Mouse (Mus musculus): ENCODE results near the gene Olfr419. TPM values are rescaled to one million over a fixed set of nuclear protein-coding genes. Genes with fewer than 3 reads are reported as not detected.

Gene Olfr419
- not detected in 2 replicates for polyA plus RNA-seq (2011; ENCODE audit: insufficient read depth, insufficient read length, low replicate concordance, missing spikeins)

DNA sequence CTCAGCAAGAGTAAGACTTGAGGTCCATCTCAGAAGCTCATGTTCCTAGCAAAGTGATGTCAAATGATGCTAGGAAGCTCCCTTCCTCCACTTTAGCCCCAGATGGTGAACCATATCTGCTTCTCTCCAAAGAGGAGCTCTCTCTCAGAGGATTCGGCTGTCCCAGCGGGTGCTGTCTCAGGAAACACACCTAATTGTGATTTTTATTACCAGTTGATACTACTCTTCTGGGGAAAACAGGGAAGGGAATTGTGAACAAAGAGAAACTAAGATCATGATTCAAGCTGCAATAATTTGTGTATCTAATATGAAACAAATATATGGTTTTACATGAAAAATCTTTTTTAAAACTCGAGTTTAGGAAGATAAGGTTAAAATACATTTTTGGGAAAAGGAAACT lies at the start of gene Olfr419:
Gene Olfr419, minus strand, starts transcription at position 101 of the 400 bp plus-strand sequence.
- 83% methylated on average over 3 of the region's 3 CpGs for WGBS
- Histone ChIP-seq H3K27ac (ENCODE audit: control insufficient read depth, insufficient read depth, low read depth, low read length, poor library complexity) (no peak within 1 kb of the TSS), H3K4me1 (ENCODE audit: control insufficient read depth, insufficient read depth, low read length) (no peaks in the 10 kb centered on the region), H3K4me3 (replicated peaks; ENCODE audit: control insufficient read depth, low read depth, low read length) (no peak within 1 kb of the TSS)
- TF ChIP-seq POLR2A (IDR thresholded peaks at IDR 0.05; ENCODE audit: borderline replicate concordance, control insufficient read depth, low read depth, low read length), result no peak
- no peak for TF ChIP-seq CTCF (IDR thresholded peaks at IDR 0.05; ENCODE audit: control insufficient read depth, insufficient read depth, low read length)

DNA sequence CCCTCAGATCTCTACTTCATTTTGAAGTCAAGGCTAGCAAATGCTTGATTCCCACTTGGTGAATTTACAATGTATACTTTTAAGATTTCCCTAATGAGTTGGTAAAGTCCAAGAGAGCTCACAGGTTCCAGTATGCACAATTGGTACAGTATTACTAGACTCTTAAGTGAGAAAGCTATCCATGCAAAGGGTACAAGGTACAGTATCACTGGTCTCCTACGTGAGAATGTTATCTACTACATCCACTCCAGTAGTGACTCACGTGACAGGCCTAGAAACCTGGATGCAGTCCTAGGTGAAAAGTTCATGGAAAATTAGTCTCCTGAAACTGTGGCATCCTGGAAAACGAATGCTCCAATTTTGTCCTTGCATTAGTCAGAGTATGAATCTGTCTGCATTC lies 18.8 kb upstream of the Olfr419 start:
- no peak for TF ChIP-seq CTCF (IDR thresholded peaks at IDR 0.05; ENCODE audit: control insufficient read depth, insufficient read depth, low read length)
- no peak for TF ChIP-seq POLR2A (IDR thresholded peaks at IDR 0.05; ENCODE audit: borderline replicate concordance, control insufficient read depth, low read depth, low read length)
- H3K4me1 ChIP-seq (ENCODE audit: control insufficient read depth, insufficient read depth, low read length), result no peaks in the 10 kb centered on the region
- H3K27ac ChIP-seq (ENCODE audit: control insufficient read depth, insufficient read depth, low read depth, low read length, poor library complexity), result no peak overlapping the region
- no peak overlapping the region for H3K4me3 ChIP-seq (replicated peaks; ENCODE audit: control insufficient read depth, low read depth, low read length)
- WGBS, result 75% methylated on average over 3 of the region's 3 CpGs

DNA sequence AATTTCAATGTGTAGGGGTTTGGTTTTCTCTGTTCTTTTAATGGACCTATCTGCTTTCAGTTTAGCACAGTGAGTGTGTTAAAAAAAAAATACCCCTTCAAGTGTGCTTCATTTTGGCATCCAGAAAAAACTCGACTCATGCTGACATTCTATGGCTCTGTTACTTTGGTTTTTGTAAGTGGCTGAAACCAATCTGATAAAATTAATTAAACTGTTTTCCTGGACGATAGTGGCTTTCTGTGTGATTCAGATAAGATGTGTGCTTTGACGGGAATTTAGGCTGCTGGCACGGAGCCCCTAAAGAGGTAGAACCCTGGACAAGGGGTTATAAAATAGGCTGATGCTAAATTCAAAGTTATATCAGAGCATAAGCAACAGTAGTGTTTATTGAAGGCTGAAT lies 17.3 kb upstream of the Olfr419 start:
- Histone ChIP-seq H3K27ac (ENCODE audit: control insufficient read depth, insufficient read depth, low read depth, low read length, poor library complexity) (no peak overlapping the region), H3K4me1 (ENCODE audit: control insufficient read depth, insufficient read depth, low read length) (no peaks in the 10 kb centered on the region), H3K4me3 (replicated peaks; ENCODE audit: control insufficient read depth, low read depth, low read length) (no peak overlapping the region)
- TF ChIP-seq POLR2A (IDR thresholded peaks at IDR 0.05; ENCODE audit: borderline replicate concordance, control insufficient read depth, low read depth, low read length) (no peak), CTCF (IDR thresholded peaks at IDR 0.05; ENCODE audit: control insufficient read depth, insufficient read depth, low read length) (no peak)
- 23% methylated on average over 4 of the region's 4 CpGs for WGBS

DNA sequence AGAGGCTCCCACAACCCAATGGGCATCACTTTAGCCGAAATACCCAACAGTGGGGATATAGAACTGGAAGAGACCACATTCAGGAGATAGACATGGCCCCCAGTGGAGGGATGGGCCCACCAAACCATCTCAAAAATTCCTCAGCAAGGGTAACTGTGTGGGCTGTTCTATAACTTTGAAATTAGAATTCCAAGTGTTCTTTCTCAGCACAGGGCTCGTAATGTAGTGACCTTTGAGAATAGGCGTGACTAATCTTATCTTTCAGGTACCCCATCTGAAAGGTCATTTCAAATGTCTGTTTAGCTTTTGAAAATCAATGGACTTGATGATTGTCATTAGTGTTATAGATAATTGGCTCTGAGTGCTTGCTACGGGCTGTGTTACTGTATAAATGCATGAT lies 16.0 kb upstream of the Olfr419 start:
- WGBS, result 85% methylated on average over 4 of the region's 4 CpGs
- TF ChIP-seq CTCF (IDR thresholded peaks at IDR 0.05; ENCODE audit: control insufficient read depth, insufficient read depth, low read length) (no peak), POLR2A (IDR thresholded peaks at IDR 0.05; ENCODE audit: borderline replicate concordance, control insufficient read depth, low read depth, low read length) (no peak)
- no peaks in the 10 kb centered on the region for H3K4me1 ChIP-seq (ENCODE audit: control insufficient read depth, insufficient read depth, low read length)
- no peak overlapping the region for H3K27ac ChIP-seq (ENCODE audit: control insufficient read depth, insufficient read depth, low read depth, low read length, poor library complexity)
- H3K4me3 ChIP-seq (replicated peaks; ENCODE audit: control insufficient read depth, low read depth, low read length), result no peak overlapping the region

DNA sequence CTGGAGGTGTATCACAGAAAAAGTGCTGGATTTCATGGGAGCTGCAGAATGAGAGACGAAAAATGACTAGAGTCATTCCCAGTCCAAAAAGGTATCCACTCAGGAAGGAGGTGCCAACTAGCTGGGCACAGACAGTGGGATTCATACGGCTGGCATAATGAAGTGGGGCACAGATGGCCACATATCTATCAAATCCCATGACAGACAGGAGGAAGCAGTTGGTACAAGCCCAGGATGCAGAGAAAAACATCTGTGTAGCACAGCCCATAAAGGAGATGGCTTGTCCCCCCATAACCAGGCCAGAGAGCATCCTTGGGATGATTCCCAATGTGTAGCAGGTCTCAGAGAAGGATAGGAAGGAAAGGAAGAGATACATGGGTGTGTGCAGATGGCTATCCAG lies 1.5 kb downstream of the Olfr419 start:
- 84% methylated on average over 2 of the region's 2 CpGs for WGBS
- H3K4me3 ChIP-seq (replicated peaks; ENCODE audit: control insufficient read depth, low read depth, low read length), result no peak overlapping the region
- no peaks in the 10 kb centered on the region for H3K4me1 ChIP-seq (ENCODE audit: control insufficient read depth, insufficient read depth, low read length)
- H3K27ac ChIP-seq (ENCODE audit: control insufficient read depth, insufficient read depth, low read depth, low read length, poor library complexity), result no peak overlapping the region
- TF ChIP-seq CTCF (IDR thresholded peaks at IDR 0.05; ENCODE audit: control insufficient read depth, insufficient read depth, low read length), result no peak

DNA sequence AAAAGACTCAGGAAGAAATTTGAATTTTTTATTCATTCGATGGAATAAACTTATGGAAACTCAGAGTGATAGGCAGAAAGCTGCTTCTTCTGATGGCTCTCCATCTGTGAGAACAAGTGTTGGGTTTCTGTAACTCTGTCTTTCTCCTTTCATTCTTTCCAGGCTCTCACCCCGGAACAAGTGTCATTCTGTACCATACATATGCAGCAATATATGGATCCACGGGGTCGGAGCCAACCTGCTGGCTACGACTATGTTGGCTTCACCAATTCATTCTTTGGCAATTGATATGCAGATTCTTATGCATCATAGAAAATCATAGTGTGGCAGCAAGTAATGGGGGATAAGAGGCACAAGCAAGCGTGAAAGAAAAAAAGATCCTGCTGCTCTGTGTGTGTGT lies 4.7 kb downstream of the Olfr419 start:
- no peak for TF ChIP-seq CTCF (IDR thresholded peaks at IDR 0.05; ENCODE audit: control insufficient read depth, insufficient read depth, low read length)
- TF ChIP-seq POLR2A (IDR thresholded peaks at IDR 0.05; ENCODE audit: borderline replicate concordance, control insufficient read depth, low read depth, low read length), result no peak
- 93% methylated on average over 6 of the region's 6 CpGs for WGBS
- H3K27ac ChIP-seq (ENCODE audit: control insufficient read depth, insufficient read depth, low read depth, low read length, poor library complexity), result no peak overlapping the region
- H3K4me3 ChIP-seq (replicated peaks; ENCODE audit: control insufficient read depth, low read depth, low read length), result no peak overlapping the region
- no peaks in the 10 kb centered on the region for H3K4me1 ChIP-seq (ENCODE audit: control insufficient read depth, insufficient read depth, low read length)

DNA sequence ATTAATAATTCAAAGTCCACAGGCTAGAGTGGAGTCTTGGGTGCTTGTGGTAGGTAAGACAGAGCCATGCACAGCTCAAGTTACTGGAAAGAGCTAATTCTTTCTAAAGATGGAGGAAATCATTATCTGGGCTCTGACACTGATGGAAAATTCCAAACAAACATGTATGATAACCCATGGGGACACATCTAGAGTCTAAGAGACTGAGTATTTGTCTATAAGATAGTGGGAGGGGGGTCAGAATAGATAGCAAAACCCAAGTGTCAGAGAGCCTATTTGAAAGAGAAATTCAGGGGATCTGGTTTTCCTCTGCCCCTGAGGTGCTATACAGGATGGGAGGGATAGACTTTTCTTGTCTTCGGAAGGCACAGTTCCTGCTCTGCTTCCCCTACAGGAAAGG lies 5.8 kb downstream of the Olfr419 start:
- no peak for TF ChIP-seq POLR2A (IDR thresholded peaks at IDR 0.05; ENCODE audit: borderline replicate concordance, control insufficient read depth, low read depth, low read length)
- no peak for TF ChIP-seq CTCF (IDR thresholded peaks at IDR 0.05; ENCODE audit: control insufficient read depth, insufficient read depth, low read length)
- H3K4me1 ChIP-seq (ENCODE audit: control insufficient read depth, insufficient read depth, low read length), result no peaks in the 10 kb centered on the region
- WGBS, result 88% methylated on average over 1 of the region's 1 CpGs
- no peak overlapping the region for H3K27ac ChIP-seq (ENCODE audit: control insufficient read depth, insufficient read depth, low read depth, low read length, poor library complexity)
- H3K4me3 ChIP-seq (replicated peaks; ENCODE audit: control insufficient read depth, low read depth, low read length), result no peak overlapping the region

DNA sequence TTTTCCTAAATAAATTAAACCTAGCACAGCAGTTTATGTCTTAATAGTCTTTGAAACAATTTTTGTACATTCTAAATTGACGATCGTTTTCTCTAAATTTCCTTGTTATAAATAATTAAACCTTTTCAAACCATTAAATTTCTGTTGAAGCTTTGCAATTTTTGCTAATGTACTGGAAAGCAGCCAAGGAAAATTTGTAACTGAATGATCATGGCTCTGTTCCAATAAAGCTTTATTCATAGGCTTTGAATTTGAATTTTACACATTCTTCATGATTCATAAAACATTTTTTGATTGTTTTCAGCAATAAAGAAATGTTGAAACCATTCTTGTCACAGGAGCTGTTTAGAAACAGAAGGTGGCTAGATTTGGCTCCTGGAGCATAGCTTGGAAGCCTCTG lies 7.2 kb downstream of the Olfr419 start:
- TF ChIP-seq CTCF (IDR thresholded peaks at IDR 0.05; ENCODE audit: control insufficient read depth, insufficient read depth, low read length), result no peak
- TF ChIP-seq POLR2A (IDR thresholded peaks at IDR 0.05; ENCODE audit: borderline replicate concordance, control insufficient read depth, low read depth, low read length), result no peak
- Histone ChIP-seq H3K27ac (ENCODE audit: control insufficient read depth, insufficient read depth, low read depth, low read length, poor library complexity) (no peak overlapping the region), H3K4me3 (replicated peaks; ENCODE audit: control insufficient read depth, low read depth, low read length) (no peak overlapping the region), H3K4me1 (ENCODE audit: control insufficient read depth, insufficient read depth, low read length) (no peaks in the 10 kb centered on the region)
- WGBS, result 89% methylated on average over 2 of the region's 2 CpGs

DNA sequence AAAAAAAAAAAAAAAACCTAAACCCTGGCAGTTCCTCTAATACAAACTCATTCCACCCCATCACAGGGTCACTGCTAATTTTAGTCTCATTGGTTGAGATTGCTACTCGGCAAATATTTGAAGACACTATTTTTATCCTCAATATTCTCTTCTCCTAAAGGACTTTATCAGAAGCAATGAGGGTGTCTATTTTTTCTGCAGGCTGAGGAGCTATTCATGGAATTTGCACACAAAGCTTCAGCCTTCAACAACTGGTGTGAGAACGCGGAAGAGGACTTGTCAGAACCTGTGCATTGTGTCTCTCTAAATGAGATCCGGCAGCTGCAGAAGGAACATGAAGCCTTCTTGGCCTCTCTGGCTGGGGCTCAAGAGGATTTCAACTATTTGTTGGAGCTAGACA lies 11.9 kb downstream of the Olfr419 start:
- WGBS, result 94% methylated on average over 4 of the region's 4 CpGs

More for the DNA sequence above, 11.9 kb downstream of the Olfr419 start:
- Histone ChIP-seq H3K27ac (ENCODE audit: control insufficient read depth, insufficient read depth, low read depth, low read length, poor library complexity) (no peak overlapping the region), H3K4me1 (ENCODE audit: control insufficient read depth, insufficient read depth, low read length) (no peaks in the 10 kb centered on the region), H3K4me3 (replicated peaks; ENCODE audit: control insufficient read depth, low read depth, low read length) (no peak overlapping the region)
- TF ChIP-seq POLR2A (IDR thresholded peaks at IDR 0.05; ENCODE audit: borderline replicate concordance, control insufficient read depth, low read depth, low read length), result no peak
- no peak for TF ChIP-seq CTCF (IDR thresholded peaks at IDR 0.05; ENCODE audit: control insufficient read depth, insufficient read depth, low read length)

Data from bone marrow, adult 2 months (tissue).